ENCODE assay signal across 18 mouse cellular contexts in the genomic region with DNA sequence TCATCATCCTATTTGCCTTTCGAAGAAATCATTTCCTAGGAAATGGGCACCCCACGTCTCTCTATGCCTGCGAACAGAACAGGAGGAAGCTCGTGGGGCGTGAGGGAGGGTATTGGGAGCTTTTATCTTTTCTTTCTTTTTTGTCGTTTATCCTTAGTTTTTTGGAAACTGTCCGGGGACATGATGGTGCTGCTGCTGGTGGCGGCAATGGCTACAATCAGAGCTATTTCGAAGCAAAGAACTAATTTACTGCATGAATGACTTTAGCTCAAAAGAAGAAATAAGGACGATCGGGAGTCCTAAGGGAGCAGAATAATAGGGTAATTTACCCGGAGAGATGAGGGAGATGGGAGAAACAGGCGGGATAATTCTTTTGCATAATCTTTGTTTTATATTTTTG.
A peak's percentile ranks its signal among the peaks of the same experiment; 100 is the strongest.
DNase-seq lines count a peak whose midpoint lies in the region; ATAC-seq lines count a peak whose summit lies in the region.
"Had no signal": no experiment of that assay in that cellular context is flagged by ENCODE, and none has a peak within 500 bp of the region (broad histone marks: within the 10 kb centered on the region; RNA-seq: fewer than 3 reads in every experiment).

No protein-coding gene starts in this region.

- DNase-seq in neural tube, embryonic 10.5 days (ENCODE audit: extremely low spot score, low spot score), result no peak
- DNase-seq in hindbrain, embryonic 11.5 days (ENCODE audit: low spot score), result no peak
- no peak for DNase-seq in midbrain, embryonic 11.5 days (ENCODE audit: low spot score, missing footprints)
- no peak for DNase-seq in thymus, postnatal 10 days (ENCODE audit: low spot score in 2 of 2)
- DNase-seq in gastrocnemius, postnatal 14 days, result no peak
- DNase-seq: cerebellum, adult 11 months; heart, postnatal 14 days; lung, postnatal 10 days had no signal

- peaks cover 9% of the 10 kb centered on the region for H3K4me1 ChIP-seq in neural tube, embryonic 12.5 days
- H3K4me1 ChIP-seq in hindbrain, embryonic 11.5 days (replicated peaks; ENCODE audit: control insufficient read depth, insufficient read depth, low read length), result no peaks in the 10 kb centered on the region; the same call in 1 of the 2 replicates
- peaks cover 5% of the 10 kb centered on the region for H3K4me1 ChIP-seq in midbrain, embryonic 11.5 days (ENCODE audit: control insufficient read depth, insufficient read depth, low read length)
- peaks cover 6% of the 10 kb centered on the region; the same call in 1 of the 2 replicates for H3K4me1 ChIP-seq in neural tube, embryonic 14.5 days (ENCODE audit: control insufficient read depth, insufficient read depth, low read length)
- H3K4me1 ChIP-seq in intestine, embryonic 15.5 days (replicated peaks), result no peaks in the 10 kb centered on the region
- H3K4me1 ChIP-seq: limb, embryonic 12.5 days; liver, embryonic 15.5 days had no signal

- intact Hi-C loops in gastrocnemius, postnatal 14 days (cut with DNase I; ENCODE audit: low total_unique reads), result no loop called here

- peak overlapping the region; percentile 37 for H3K4me2 ChIP-seq in neural tube, embryonic 12.5 days (replicated peaks)
- H3K4me2 ChIP-seq in hindbrain, embryonic 11.5 days (replicated peaks; ENCODE audit: low read depth, low read length), result 0 out of 2 replicates have a peak overlapping the region, but pooled peaks have one; percentile 6
- H3K4me2 ChIP-seq in midbrain, embryonic 11.5 days, result peak overlapping the region; percentile 26
- H3K4me2 ChIP-seq in neural tube, embryonic 14.5 days (ENCODE audit: low read depth, low read length), result peak overlapping the region; percentile 31; the same call in 1 of the 2 replicates
- no peak overlapping the region for H3K4me2 ChIP-seq in intestine, embryonic 15.5 days (replicated peaks)
- H3K4me2 ChIP-seq: heart, embryonic 11.5 days; limb, embryonic 12.5 days; liver, embryonic 15.5 days had no signal

- no peak overlapping the region for H3K27ac ChIP-seq in neural tube, embryonic 12.5 days
- H3K27ac ChIP-seq in hindbrain, embryonic 11.5 days (ENCODE audit: low read depth, low read length), result no peak overlapping the region
- no peak overlapping the region for H3K27ac ChIP-seq in midbrain, embryonic 11.5 days (ENCODE audit: low read depth, low read length)
- no peak overlapping the region for H3K27ac ChIP-seq in neural tube, embryonic 14.5 days (ENCODE audit: low read depth, low read length)
- no peak overlapping the region for H3K27ac ChIP-seq in intestine, embryonic 15.5 days
- H3K27ac ChIP-seq: kidney, postnatal 0 days; limb, embryonic 12.5 days; liver, embryonic 15.5 days had no signal

- no peak overlapping the region for H3K9ac ChIP-seq in neural tube, embryonic 12.5 days
- no peak overlapping the region for H3K9ac ChIP-seq in hindbrain, embryonic 11.5 days (ENCODE audit: low read depth, low read length)
- no peak overlapping the region; the same call in 1 of the 2 replicates for H3K9ac ChIP-seq in midbrain, embryonic 11.5 days (ENCODE audit: low read length)
- H3K9ac ChIP-seq in neural tube, embryonic 14.5 days (replicated peaks; ENCODE audit: low read depth, low read length), result no peak overlapping the region
- no peak overlapping the region for H3K9ac ChIP-seq in intestine, embryonic 15.5 days
- H3K9ac ChIP-seq: limb, embryonic 12.5 days; liver, embryonic 15.5 days had no signal

- H3K4me3 ChIP-seq in neural tube, embryonic 12.5 days, result no peak overlapping the region
- no peak overlapping the region for H3K4me3 ChIP-seq in hindbrain, embryonic 11.5 days (ENCODE audit: low read depth, low read length)
- H3K4me3 ChIP-seq in midbrain, embryonic 11.5 days (ENCODE audit: low read depth, low read length), result no peak overlapping the region
- no peak overlapping the region for H3K4me3 ChIP-seq in neural tube, embryonic 14.5 days (ENCODE audit: low read depth, low read length)
- no peak overlapping the region for H3K4me3 ChIP-seq in intestine, embryonic 15.5 days (replicated peaks)
- H3K4me3 ChIP-seq: erythroblast, embryonic 14.5 days; limb, embryonic 12.5 days; liver, embryonic 15.5 days; myocyte had no signal

- ATAC-seq in neural tube, embryonic 12.5 days (ENCODE audit: low FRiP score, low read depth), result no peak
- no peak for ATAC-seq in hindbrain, embryonic 11.5 days (ENCODE audit: low FRiP score)
- no peak for ATAC-seq in midbrain, embryonic 11.5 days (ENCODE audit: low FRiP score)
- ATAC-seq in neural tube, embryonic 14.5 days (ENCODE audit: low read depth), result no peak
- ATAC-seq in intestine, embryonic 15.5 days, result no peak
- ATAC-seq: intestine, postnatal 0 days had no signal

- H3K36me3 ChIP-seq in neural tube, embryonic 12.5 days, result no peaks in the 10 kb centered on the region
- H3K36me3 ChIP-seq in hindbrain, embryonic 11.5 days (ENCODE audit: control insufficient read depth, insufficient read depth, low read length), result no peaks in the 10 kb centered on the region
- H3K36me3 ChIP-seq in midbrain, embryonic 11.5 days (ENCODE audit: control insufficient read depth, insufficient read depth, low read length), result no peaks in the 10 kb centered on the region
- H3K36me3 ChIP-seq in neural tube, embryonic 14.5 days (ENCODE audit: control insufficient read depth, insufficient read depth, low read length), result no peaks in the 10 kb centered on the region
- no peaks in the 10 kb centered on the region for H3K36me3 ChIP-seq in intestine, embryonic 15.5 days
- H3K36me3 ChIP-seq: limb, embryonic 12.5 days; liver, embryonic 15.5 days had no signal

- H3K9me3 ChIP-seq in neural tube, embryonic 12.5 days, result no peaks in the 10 kb centered on the region
- no peaks in the 10 kb centered on the region for H3K9me3 ChIP-seq in hindbrain, embryonic 11.5 days (ENCODE audit: control insufficient read depth, low read length)
- no peaks in the 10 kb centered on the region for H3K9me3 ChIP-seq in midbrain, embryonic 11.5 days (ENCODE audit: control insufficient read depth, low read length)
- H3K9me3 ChIP-seq in neural tube, embryonic 14.5 days (ENCODE audit: control insufficient read depth, low read length), result no peaks in the 10 kb centered on the region
- no peaks in the 10 kb centered on the region for H3K9me3 ChIP-seq in intestine, embryonic 15.5 days
- H3K9me3 ChIP-seq: limb, embryonic 12.5 days; liver, embryonic 15.5 days had no signal

- 19% methylated on average over 13 of the region's 13 CpGs for WGBS in neural tube, embryonic 12.5 days
- WGBS in hindbrain, embryonic 11.5 days, result 28% methylated on average over 13 of the region's 13 CpGs
- 13% methylated on average over 13 of the region's 13 CpGs for WGBS in midbrain, embryonic 11.5 days
- 11% methylated on average over 13 of the region's 13 CpGs for WGBS in neural tube, embryonic 14.5 days
- 68% methylated on average over 13 of the region's 13 CpGs for WGBS in intestine, embryonic 15.5 days

- no peaks in the 10 kb centered on the region; the same call in 1 of the 2 replicates for H3K27me3 ChIP-seq in neural tube, embryonic 12.5 days (replicated peaks)
- no peaks in the 10 kb centered on the region for H3K27me3 ChIP-seq in hindbrain, embryonic 11.5 days (ENCODE audit: control insufficient read depth, insufficient read depth, low read length)
- H3K27me3 ChIP-seq in midbrain, embryonic 11.5 days (ENCODE audit: control insufficient read depth, insufficient read depth, low read length), result no peaks in the 10 kb centered on the region
- H3K27me3 ChIP-seq in neural tube, embryonic 14.5 days (ENCODE audit: control insufficient read depth, insufficient read depth, low read length), result no peaks in the 10 kb centered on the region
- no peaks in the 10 kb centered on the region; the same call in 1 of the 2 replicates for H3K27me3 ChIP-seq in intestine, embryonic 15.5 days (replicated peaks)
- H3K27me3 ChIP-seq: liver, embryonic 15.5 days had no signal
